Mouse (Mus musculus) cortical plate, adult 2 months (tissue): Measurements from ENCODE around the gene Zfp60.

ENCODE experiments used
- CTCF ChIP-seq: fragments of 200-500 bp; IDR thresholded peaks from 2 replicates; pipeline ENCODE4 v1.5.1; 2011; ENCODE audit warnings: mild to moderate bottlenecking, control low read depth, low read length; ENCODE audit not compliant: insufficient read depth; ENCODE audit errors: extremely low read depth
- POLR2A ChIP-seq: fragments of 200-500 bp; IDR thresholded peaks from 2 replicates; pipeline ENCODE4 v1.6.1; 2011; ENCODE audit warnings: mild to moderate bottlenecking, low read length, control low read depth; ENCODE audit not compliant: insufficient read depth; ENCODE audit errors: extremely low read depth

DNA sequence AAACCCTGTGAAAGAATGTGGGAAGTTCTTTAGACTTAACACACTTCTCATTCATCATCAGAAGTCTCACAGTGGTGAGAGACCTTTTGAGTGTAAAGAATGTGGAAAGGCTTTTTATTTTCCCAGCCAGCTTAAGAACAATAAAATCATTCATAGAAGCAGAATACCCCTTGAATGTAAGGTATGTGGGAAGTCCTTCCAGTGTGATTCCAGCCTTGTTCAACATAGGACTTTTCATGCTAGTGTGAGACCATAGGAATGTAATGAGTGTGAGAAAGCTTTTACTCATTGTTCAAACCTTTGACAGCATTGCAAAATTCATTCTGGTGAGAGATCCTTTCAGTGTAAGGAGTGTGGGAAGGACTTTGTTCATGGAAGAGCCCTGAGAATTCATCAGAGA is 63.4 kb downstream of the Zfp60 start:
- no peak for TF ChIP-seq CTCF
- TF ChIP-seq POLR2A, result no peak
